Mouse (Mus musculus) ES-E14 (cell line): ENCODE measurements around the gene AI837181.

Experiments
- CHD2 ChIP-seq: IDR thresholded peaks from 2 replicates; pipeline ENCODE4 v1.6.1; 2014; ENCODE audit warnings: mild to moderate bottlenecking, low read depth, low read length, inconsistent platforms
- HCFC1 ChIP-seq: IDR thresholded peaks from 2 replicates; pipeline ENCODE4 v1.6.1; 2012; ENCODE audit warnings: low read length, inconsistent platforms, borderline replicate concordance; ENCODE audit not compliant: insufficient read depth
- MAFK ChIP-seq: IDR thresholded peaks from 2 replicates; pipeline ENCODE4 v1.6.1; 2014; ENCODE audit warnings: mild to moderate bottlenecking, low read depth, low read length, inconsistent platforms; ENCODE audit not compliant: insufficient read depth
- ZNF384 ChIP-seq: IDR thresholded peaks from 2 replicates; pipeline ENCODE4 v1.6.1; 2012; ENCODE audit warnings: low read depth, low read length, inconsistent platforms

DNA sequence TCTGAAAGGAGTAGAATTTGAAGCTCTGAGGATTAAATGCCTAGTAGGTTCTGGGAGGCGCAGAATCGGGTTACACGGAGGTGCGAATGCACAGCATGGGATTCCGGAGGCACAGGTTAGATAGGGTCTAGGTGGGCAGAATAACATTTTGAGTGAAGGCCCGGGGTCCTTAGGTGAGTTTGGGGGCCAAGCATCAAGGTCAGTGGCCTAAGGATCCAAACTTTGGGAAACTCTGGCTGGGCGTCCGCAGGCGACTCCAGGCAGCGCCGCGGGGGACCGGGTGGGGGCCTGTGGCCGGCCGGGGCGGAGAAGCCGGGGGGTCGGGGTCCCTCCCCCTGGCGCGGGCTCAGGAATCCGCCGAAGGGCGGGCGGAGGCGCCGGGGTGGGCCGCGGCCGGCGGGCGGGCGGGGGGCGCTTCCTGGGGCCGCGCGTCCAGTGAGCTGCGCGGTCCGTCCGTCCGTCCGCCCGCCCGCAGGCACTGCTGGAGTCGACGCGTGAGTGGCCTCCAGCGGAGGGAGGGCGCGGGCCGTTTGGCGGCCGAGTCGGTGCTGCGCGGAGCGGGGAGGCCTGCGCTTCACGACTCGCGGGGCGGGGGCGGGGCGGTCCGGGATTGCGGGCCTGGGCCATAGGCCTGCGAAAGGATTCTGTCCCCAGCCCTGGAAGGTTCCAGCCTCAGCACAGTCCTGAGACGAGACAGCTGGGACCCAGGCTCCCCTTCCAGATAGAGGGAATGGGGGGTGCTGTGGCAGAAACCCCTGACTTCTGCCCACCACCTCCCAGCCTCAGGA is 49.5 kb downstream of the AI837181 start:
- TF ChIP-seq MAFK (no peak), CHD2 (no peak), ZNF384 (no peak), HCFC1 (no peak)
